Mouse (Mus musculus): ENCODE results near the gene Tcfl5.

- TF ChIP-seq CTCF (IDR thresholded peaks at IDR 0.05; ENCODE audit: control insufficient read depth, insufficient read depth, low read length) (no peak), POLR2A (IDR thresholded peaks at IDR 0.05; ENCODE audit: borderline replicate concordance, control insufficient read depth, low read depth, low read length) (no peak)
Observed at GRCm38 (mm10) chr2:180604781-180605180, 37.7 kb downstream of the Tcfl5 start.

Data from bone marrow, adult 2 months (tissue).